ENCODE assay signal across 8 mouse cellular contexts in the genomic region with DNA sequence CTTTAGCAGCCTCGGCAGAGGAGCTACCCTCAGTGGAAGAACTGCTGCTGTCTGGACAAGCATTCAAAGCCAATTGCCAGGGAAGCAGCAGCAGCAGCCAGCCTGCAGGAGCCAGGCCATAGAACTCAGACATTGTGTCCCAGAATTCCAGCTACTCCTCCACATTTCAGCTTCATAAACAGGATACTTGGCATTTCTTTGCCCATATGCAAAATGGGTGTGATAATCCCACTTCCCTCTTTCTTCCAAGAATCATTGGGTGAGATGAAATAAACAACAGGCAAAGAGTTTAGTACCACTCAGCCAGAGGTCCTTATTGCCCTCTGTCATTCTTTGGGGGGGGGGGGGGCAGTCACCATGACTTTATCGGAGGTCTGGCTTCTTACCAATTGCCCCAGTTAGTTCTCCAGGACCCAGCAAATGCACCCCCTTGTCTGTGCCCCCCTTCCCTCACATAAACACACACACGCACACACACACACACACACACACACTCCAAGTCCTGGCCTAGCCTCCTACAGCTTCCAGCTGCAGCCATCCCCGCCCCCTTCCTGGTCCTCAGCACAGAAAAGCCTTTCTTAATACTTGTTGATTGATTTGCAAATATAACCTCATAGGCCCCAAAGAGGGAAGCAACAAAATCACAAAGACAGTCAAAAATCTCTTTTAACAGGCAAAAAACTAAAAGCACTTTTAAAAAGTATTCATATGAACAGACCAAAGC. TPM values are rescaled to one million over a fixed set of nuclear protein-coding genes. Genes with fewer than 3 reads are reported as not detected.
DNase-seq lines count a peak whose midpoint lies in the region; ATAC-seq and TF ChIP-seq lines count a peak whose summit lies in the region.

No protein-coding gene starts in this region.

- ATAC-seq in neural tube, embryonic 11.5 days (ENCODE audit: insufficient read depth, low FRiP score, low TSS enrichment) = no peak
- ATAC-seq in forebrain, embryonic 16.5 days = no peak
- no peak; the same call in 1 of the 2 replicates for ATAC-seq in midbrain, embryonic 13.5 days

- H3K4me1 ChIP-seq in neural tube, embryonic 11.5 days (ENCODE audit: control insufficient read depth, insufficient read depth, low read length) = 0 out of 2 replicates have a peak, but pooled peaks cover 12% of the 10 kb centered on the region
- peaks cover 13% of the 10 kb centered on the region for H3K4me1 ChIP-seq in forebrain, embryonic 16.5 days (replicated peaks; ENCODE audit: control insufficient read depth, insufficient read depth, low read length)
- peaks cover 90% of the 10 kb centered on the region for H3K4me1 ChIP-seq in limb, embryonic 10.5 days
- peaks cover 11% of the 10 kb centered on the region for H3K4me1 ChIP-seq in midbrain, embryonic 13.5 days (replicated peaks)
- H3K4me1 ChIP-seq in cerebellum, adult 2 months (ENCODE audit: control insufficient read depth, insufficient read depth, low read length) = peaks cover 4% of the 10 kb centered on the region; the same call in 1 of the 2 replicates

- H3K9me3 ChIP-seq in neural tube, embryonic 11.5 days (ENCODE audit: control insufficient read depth, low read length) = no peaks in the 10 kb centered on the region
- no peaks in the 10 kb centered on the region for H3K9me3 ChIP-seq in forebrain, embryonic 16.5 days (ENCODE audit: control insufficient read depth, low read length)
- H3K9me3 ChIP-seq in limb, embryonic 10.5 days (replicated peaks) = no peaks in the 10 kb centered on the region
- H3K9me3 ChIP-seq in midbrain, embryonic 13.5 days = no peaks in the 10 kb centered on the region

- no peak for DNase-seq in neural tube, embryonic 11.5 days (ENCODE audit: low spot score)
- DNase-seq in neural tube, embryonic 10.5 days (ENCODE audit: extremely low spot score, low spot score) = no peak
- DNase-seq in limb, embryonic 10.5 days (ENCODE audit: low spot score) = no peak
- no peak for DNase-seq in ovary, postnatal 36 days (ENCODE audit: low spot score)
- DNase-seq in left cerebral cortex, postnatal 25 days (ENCODE audit: low spot score in 2 of 2) = no peak
- no peak for DNase-seq in cerebellum, adult 2 months

- H3K27me3 ChIP-seq in neural tube, embryonic 11.5 days (ENCODE audit: control insufficient read depth, insufficient read depth, low read length) = 0 out of 2 replicates have a peak, but pooled peaks cover 3% of the 10 kb centered on the region
- no peaks in the 10 kb centered on the region for H3K27me3 ChIP-seq in forebrain, embryonic 16.5 days (replicated peaks; ENCODE audit: control insufficient read depth, insufficient read depth, low read length)
- H3K27me3 ChIP-seq in limb, embryonic 10.5 days (ENCODE audit: low read depth, poor library complexity, severe bottlenecking) = peaks cover 8% of the 10 kb centered on the region
- H3K27me3 ChIP-seq in midbrain, embryonic 13.5 days = peaks cover 43% of the 10 kb centered on the region
- no peaks in the 10 kb centered on the region for H3K27me3 ChIP-seq in cerebellum, adult 2 months (ENCODE audit: control insufficient read depth, insufficient read depth, low read length)

- no peaks in the 10 kb centered on the region for H3K36me3 ChIP-seq in neural tube, embryonic 11.5 days (ENCODE audit: control insufficient read depth, insufficient read depth, low read length)
- no peaks in the 10 kb centered on the region for H3K36me3 ChIP-seq in forebrain, embryonic 16.5 days (ENCODE audit: control insufficient read depth, insufficient read depth)
- peaks cover 14% of the 10 kb centered on the region for H3K36me3 ChIP-seq in limb, embryonic 10.5 days
- no peaks in the 10 kb centered on the region for H3K36me3 ChIP-seq in midbrain, embryonic 13.5 days

- peak overlapping the region; percentile 97 for H3K4me2 ChIP-seq in neural tube, embryonic 11.5 days (ENCODE audit: low read depth)
- peak overlapping the region; percentile 14; the same call in 1 of the 2 replicates for H3K4me2 ChIP-seq in forebrain, embryonic 16.5 days (ENCODE audit: low read length)
- peak overlapping the region; percentile 97 for H3K4me2 ChIP-seq in midbrain, embryonic 13.5 days (replicated peaks)

- TF ChIP-seq POLR2A in cerebellum, adult 2 months (IDR thresholded peaks at IDR 0.05; ENCODE audit: borderline replicate concordance, insufficient read depth, low read length) = no peak

- intact Hi-C loops in left cerebral cortex, postnatal 25 days (cut with DNase I) = loop anchor here (5.0 kb wide), 2 partner anchors 116 to 199 kb away; no protein-coding TSS in a partner anchor

- peak overlapping the region; percentile 67 for H3K4me3 ChIP-seq in neural tube, embryonic 11.5 days (ENCODE audit: low read depth, low read length)
- no peak overlapping the region for H3K4me3 ChIP-seq in forebrain, embryonic 16.5 days (replicated peaks; ENCODE audit: low read length)
- peak overlapping the region; percentile 73 for H3K4me3 ChIP-seq in limb, embryonic 10.5 days
- H3K4me3 ChIP-seq in midbrain, embryonic 13.5 days (replicated peaks) = no peak overlapping the region; the same call in 1 of the 2 replicates
- no peak overlapping the region for H3K4me3 ChIP-seq in cerebellum, adult 2 months (replicated peaks; ENCODE audit: insufficient read depth, low read depth, low read length)

- WGBS in neural tube, embryonic 11.5 days = 21% methylated on average over 4 of the region's 4 CpGs
- WGBS in forebrain, embryonic 16.5 days = 31% methylated on average over 4 of the region's 4 CpGs
- WGBS in limb, embryonic 10.5 days = 35% methylated on average over 4 of the region's 4 CpGs
- 44% methylated on average over 4 of the region's 4 CpGs for WGBS in midbrain, embryonic 13.5 days
- WGBS in cerebellum, adult 2 months = 66% methylated on average over 4 of the region's 4 CpGs

- TF ChIP-seq CTCF in cerebellum, adult 2 months (IDR thresholded peaks at IDR 0.05; ENCODE audit: borderline replicate concordance, insufficient read depth, low read depth, low read length) = no peak

- H3K27ac ChIP-seq in neural tube, embryonic 11.5 days (ENCODE audit: low read depth, low read length) = no peak overlapping the region
- no peak overlapping the region for H3K27ac ChIP-seq in forebrain, embryonic 16.5 days (ENCODE audit: low read length)
- peak overlapping the region; percentile 98 for H3K27ac ChIP-seq in limb, embryonic 10.5 days
- no peak overlapping the region for H3K27ac ChIP-seq in midbrain, embryonic 13.5 days
- no peak overlapping the region for H3K27ac ChIP-seq in cerebellum, adult 2 months (ENCODE audit: insufficient read depth, low read length)

- no peak overlapping the region for H3K9ac ChIP-seq in neural tube, embryonic 11.5 days (ENCODE audit: low read length)
- no peak overlapping the region for H3K9ac ChIP-seq in forebrain, embryonic 16.5 days (replicated peaks; ENCODE audit: low read depth, low read length)
- H3K9ac ChIP-seq in midbrain, embryonic 13.5 days (replicated peaks) = no peak overlapping the region

RNA-seq across cellular contexts. Expression of a gene that starts 1.5 kb away (rescaled TPM):
- polyA plus RNA-seq in neural tube, embryonic 11.5 days (2014; fragmentation: Nextera tagmentation; extraction: Ambion mirVana) = 10.1 and 11.7 TPM in 2 replicates
- 8.8 TPM in 2 replicates for polyA plus RNA-seq in forebrain, embryonic 16.5 days (2015; fragmentation: Nextera tagmentation; extraction: Ambion mirVana)
- polyA plus RNA-seq in limb, embryonic 10.5 days (2016; fragmentation: Nextera tagmentation; extraction: Ambion mirVana) = 28.2 and 35.6 TPM in 2 replicates
- polyA plus RNA-seq in midbrain, embryonic 13.5 days (2015; fragmentation: Nextera tagmentation; extraction: Ambion mirVana) = 4.4 TPM in 2 replicates
- total RNA-seq in left cerebral cortex, postnatal 25 days (2021) = 10 to 100 TPM; 34.9 to 38.3 TPM
- polyA plus RNA-seq in cerebellum, adult 2 months (2012; rRNA removed) = 29.2 and 34.2 TPM in 2 replicates

Comparison
In these comparisons a context has a peak if more than half of its experiments do, and no peak if none do; other contexts are left out.
1. H3K4me2 ChIP-seq: peak in every context shown above with its lines; median percentile 97 in neural tube, embryonic 11.5 days; 97 in midbrain, embryonic 13.5 days; 14 in forebrain, embryonic 16.5 days.
2. H3K4me3 ChIP-seq: peak in neural tube, embryonic 11.5 days (single experiment) and limb, embryonic 10.5 days (single experiment); none in forebrain, embryonic 16.5 days (single experiment), midbrain, embryonic 13.5 days (single experiment) and cerebellum, adult 2 months (single experiment).